Mouse (Mus musculus) testis, adult 2 months (tissue): Measurements from ENCODE around the gene Khdrbs2.

Experiments used
- CTCF ChIP-seq: fragments of 200-500 bp; IDR thresholded peaks from 2 replicates; pipeline ENCODE4 v1.5.1; 2012; ENCODE audit warnings: low read depth, mild to moderate bottlenecking, inconsistent platforms, low read length, moderate library complexity; ENCODE audit not compliant: control insufficient read depth, insufficient read depth, insufficient replicate concordance
- POLR2A ChIP-seq: fragments of 200-500 bp; IDR thresholded peaks from 2 replicates; pipeline ENCODE4 v1.6.1; 2012; ENCODE audit warnings: low read depth, mild to moderate bottlenecking, inconsistent platforms, low read length, moderate library complexity; ENCODE audit not compliant: control insufficient read depth

- TF ChIP-seq CTCF (no peak), POLR2A (no peak)
Measured at GRCm38 (mm10) chr1:32258942-32259341, 86.4 kb downstream of the Khdrbs2 start.
